Mouse (Mus musculus) 3134 (cell line): ENCODE measurements around the gene Apoc4.
"Not testable (repeated sequence)": the region's sequence is repeated elsewhere in the genome, so short reads cannot be mapped to it uniquely, and the experiment has no call there.

Experiments
- DNase-seq: peaks from one replicate; pipeline ENCODE4 v3.0.0-alpha.2; 2011; ENCODE audit warnings: low spot score; ENCODE audit not compliant: insufficient read length; ENCODE audit errors: extremely low read depth

Apoc4 gene

DNA sequence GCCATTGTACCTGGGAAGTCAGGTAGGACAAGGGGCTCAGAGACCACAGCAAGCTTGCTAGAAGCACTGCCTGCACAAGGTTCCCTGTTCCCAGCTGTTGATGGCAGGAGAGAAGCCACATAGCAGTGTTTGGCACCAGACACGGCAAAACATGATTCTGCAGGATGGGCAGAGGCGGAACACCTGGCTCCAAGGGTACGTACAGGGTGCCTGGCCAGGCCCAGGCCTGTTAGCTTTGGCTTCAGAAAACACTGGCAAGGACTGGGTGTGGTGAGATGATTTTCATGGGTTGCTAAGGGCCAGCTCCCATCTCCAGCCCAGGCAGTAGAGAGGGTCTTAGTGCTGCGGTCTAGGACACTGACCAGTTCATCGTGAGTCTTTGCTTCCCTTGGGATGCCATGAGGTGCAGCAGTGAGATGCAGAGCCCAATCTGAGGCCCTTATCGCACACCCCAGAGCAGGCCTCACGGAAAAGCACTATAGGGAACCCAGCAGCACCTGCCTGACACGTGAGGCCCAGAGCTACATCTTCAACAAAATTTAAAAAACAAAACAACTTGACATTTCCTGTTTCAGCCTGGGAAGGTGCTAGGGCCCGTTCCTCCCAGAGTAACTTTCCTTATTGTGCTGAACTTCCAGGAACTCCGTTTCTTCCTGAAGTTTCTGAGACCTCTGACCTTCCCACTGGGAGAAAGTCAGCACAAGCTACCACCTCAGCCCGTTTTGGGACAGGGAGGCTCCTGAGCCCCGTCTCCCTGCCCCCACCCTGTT, 19.2 kb upstream of the Apoc4 start:
- DNase-seq: no peak

DNA sequence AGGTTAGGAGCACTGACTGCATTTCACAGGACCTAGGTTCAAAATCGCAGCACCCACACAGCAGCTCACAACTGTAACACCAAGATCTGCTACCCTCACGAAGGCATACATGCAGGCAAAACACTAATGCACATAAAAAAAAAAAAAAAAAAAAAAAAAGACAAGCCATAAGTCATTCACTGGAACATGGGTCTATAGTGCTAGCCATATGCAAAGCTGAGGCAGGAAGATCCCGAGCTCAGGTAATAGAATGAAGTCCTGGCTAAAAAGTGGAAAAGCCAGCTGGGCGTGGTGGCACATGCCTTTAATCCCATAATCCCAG, 18.5 kb upstream of the Apoc4 start:
- no peak for DNase-seq

DNA sequence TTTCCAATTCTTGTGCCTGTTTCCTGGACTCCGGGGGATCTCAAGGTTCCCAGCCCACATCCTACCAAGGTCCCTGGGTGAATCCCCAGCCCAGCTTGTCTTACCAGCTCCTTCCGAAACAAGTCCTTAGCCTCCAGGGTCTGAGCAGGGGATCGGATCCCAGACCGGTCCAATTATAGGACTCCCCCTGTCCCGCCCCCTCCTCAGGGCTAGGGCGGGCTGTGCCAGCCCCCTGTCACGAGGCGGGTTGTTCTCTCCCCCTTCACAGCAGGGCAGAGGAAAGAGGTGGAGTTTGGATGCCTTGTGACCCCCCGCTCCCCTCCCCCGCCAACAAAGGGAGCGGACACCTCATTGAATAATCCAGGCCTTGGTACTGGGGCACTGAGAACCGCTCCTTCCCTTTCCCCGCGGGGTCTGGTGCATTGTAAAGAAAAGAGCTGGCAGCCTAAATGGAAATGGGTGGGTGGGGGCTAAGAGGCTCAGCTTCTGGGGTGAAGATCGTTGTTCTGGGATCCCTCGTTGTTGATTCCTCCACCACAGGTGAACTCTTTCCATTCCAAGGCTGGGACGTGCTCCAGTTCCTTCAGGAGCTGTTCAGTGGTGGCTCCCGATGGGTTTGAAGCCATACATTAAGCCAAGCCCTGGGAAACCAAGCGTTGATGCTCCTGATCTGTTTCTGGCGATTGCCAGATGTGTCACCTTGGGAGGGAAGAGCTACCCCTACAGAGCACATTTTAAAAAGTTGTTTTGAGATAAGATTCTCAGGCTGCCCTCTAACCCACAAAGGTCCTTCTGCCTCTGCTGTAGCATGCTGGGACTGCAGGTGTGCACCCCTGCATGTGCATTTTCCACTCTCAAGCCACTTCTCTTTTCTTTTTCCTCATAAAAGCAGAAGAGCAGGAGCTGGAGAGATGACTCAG, 17.9 kb upstream of the Apoc4 start, which contains the start of gene Apoe:
Gene Apoe (minus strand): TSS at position 282 of the 920 bp plus-strand sequence.
- no peak for DNase-seq

GRCm38 (mm10) chr7:19697949-19698906, 16.9 kb upstream of the Apoc4 start:
- no peak for DNase-seq

GRCm38 (mm10) chr7:19696336-19696873, 15.1 kb upstream of the Apoc4 start:
- DNase-seq: no peak

GRCm38 (mm10) chr7:19695881-19696280, 14.6 kb upstream of the Apoc4 start:
- no peak for DNase-seq

- DNase-seq: no peak
These were observed 13.9 kb upstream of the Apoc4 start for GRCm38 (mm10) chr7:19695213-19695594.

DNA sequence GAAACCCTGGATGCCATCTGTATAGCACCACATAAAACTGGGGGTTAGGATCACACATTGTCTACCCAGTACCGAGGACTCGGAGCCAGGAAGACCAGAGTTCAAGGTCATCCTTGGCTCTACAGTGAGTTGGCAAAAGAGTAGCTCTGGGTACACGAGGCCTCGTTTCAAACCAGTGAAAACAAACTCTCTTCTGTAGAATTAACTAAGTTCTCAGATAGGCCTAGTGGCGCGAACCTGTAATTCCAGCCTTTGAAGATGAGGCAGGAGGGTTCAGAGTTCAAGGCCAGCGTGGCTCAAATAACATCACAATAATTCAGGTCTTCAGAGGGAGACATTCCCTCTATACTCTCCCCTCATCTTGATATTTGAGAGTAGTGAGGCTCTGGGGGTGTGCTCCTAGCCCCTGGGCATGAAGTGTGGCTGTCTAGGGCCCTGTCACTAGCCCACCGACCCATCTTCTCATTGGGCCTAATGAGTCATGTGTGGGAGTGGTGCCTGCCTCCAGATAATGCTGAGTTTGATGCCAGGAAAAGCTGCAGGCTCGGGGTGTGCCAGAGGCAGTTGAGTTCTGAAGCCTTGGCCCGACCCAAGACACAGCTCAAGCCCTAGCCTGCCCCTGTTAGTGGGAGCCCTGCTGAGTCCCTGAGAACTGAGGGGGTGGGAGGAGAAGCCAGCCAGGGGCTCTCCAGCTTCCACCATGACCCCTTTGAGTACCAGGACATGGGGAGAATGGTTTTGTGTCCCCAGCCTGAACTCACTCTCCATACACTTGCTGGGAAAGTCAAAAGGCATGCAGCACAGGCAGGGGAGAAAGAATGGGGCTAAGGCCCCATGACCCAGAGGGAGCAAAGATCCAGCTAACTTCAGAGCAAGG, 13.3 kb upstream of the Apoc4 start:
- no peak for DNase-seq

DNA sequence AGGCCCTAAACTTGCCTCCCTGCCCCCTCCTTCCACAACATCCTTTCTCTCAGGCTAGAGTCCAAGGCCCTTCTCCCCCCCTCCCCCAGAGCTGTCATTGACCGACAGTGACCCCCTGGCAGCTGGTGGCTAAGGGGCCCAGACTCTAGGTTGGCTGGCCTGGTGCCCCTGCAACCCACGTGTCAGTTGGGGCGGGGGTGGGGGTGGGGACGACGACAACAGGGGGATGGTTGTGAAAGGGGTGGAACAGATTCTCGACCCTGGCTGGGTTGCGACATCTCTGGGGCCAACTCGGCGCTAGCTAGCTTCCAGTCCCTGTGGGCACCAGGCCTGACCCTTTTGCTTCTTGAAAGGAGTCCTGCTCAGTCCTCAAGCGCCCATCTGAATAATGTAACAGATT, 12.1 kb upstream of the Apoc4 start:
- no peak for DNase-seq

DNA sequence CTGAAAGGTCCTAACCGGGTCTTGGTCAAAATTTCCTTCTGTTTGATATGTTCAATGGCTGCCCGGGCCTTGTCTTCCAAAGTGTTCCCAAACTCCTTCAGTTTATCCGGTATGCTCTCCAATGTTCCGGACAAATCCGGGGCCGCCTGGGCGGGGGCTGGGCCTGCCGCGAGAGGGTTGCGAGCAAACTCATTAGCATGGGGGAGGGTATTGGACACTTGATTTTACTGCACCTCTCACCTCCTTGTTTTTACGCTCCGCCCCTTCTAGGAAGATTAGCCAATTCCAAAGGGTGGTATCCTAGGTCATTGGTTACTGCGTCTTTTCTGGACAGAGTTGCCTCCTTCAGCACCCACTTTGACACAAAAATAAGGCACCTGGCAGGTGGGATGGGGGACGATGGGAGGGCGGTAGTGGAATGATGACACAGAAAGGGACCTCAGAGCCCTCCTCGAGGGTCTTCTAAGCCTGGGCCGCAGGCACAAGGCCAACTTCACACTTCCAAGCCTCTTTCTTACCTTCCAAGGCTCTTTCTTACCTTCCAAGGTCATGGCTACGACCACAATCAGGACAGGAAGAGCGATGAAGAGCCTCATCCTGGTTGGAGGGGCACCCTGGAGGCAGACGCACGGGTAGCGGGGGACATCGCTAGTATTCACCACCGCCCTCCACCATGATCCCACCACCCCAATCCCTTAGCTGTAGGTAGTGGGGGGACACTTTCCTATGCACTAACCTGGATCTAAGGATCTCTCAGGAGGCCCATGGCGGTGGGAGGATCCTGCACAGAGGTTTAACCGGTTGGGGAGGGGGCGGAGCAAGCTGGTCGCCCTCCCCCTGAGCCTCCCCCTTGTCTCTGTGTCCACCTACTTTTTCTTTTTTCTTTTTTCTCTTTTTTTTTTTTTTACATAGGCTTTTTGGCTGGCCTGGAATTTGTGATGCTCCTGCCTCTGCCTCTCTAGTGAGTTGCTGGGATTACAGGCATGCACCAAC, 10.9 kb upstream of the Apoc4 start, which contains the start of gene Apoc1:
Gene Apoc1 (minus strand): TSS at position 788 of the 993 bp plus-strand sequence.
- no peak for DNase-seq

GRCm38 (mm10) chr7:19691434-19691833, 10.2 kb upstream of the Apoc4 start:
- no peak for DNase-seq

GRCm38 (mm10) chr7:19690845-19691244, 9.6 kb upstream of the Apoc4 start:
- no peak for DNase-seq

- no peak for DNase-seq
These were observed 7.3 kb upstream of the Apoc4 start for GRCm38 (mm10) chr7:19688611-19689010.

- no peak for DNase-seq
These were observed 6.8 kb upstream of the Apoc4 start for GRCm38 (mm10) chr7:19688101-19688500.

GRCm38 (mm10) chr7:19686927-19687583, 5.8 kb upstream of the Apoc4 start:
- not testable (repeated sequence) for DNase-seq

DNA sequence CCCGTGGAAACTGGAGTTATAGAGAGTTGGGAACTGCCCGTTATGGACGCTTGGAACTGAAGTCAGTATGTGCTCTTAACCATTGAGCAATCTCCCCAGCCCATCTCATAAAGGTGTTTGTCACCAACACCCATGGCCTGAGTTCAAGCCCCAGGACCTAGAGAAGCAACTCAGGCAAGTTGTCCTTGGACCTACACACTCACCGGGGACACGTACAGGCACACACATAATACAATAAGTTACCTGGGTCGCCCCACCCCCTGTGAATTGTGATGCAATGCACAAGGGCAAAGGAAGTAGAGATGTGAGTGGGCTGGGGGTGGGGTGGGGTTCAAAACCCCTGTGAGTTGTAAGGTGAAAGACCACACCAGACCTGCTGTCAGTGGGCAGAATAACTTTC, 5.2 kb upstream of the Apoc4 start:
- no peak for DNase-seq

GRCm38 (mm10) chr7:19685374-19685773, 4.1 kb upstream of the Apoc4 start:
- no peak for DNase-seq

DNA sequence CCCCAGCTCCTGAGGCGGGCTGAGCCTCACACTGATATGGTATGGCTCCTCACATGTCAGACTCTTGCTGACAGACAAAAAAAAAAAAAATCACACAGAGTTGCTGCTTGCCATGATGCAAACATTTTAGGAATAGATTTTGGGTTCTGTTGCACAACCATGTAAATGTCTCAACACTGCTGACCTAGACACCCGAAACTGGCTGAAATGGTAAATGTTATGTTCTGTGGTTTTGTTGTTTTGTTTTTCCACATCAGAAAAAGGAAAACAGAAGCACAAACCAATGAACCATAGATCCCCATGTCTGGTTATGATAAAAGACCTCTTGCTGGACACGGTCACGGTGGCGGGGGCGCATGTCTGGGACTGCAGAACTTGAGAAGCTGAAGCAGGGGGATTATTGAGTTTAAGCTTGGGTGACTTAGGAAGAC, 2.5 kb upstream of the Apoc4 start:
- DNase-seq: no peak
